Mouse (Mus musculus) kidney, postnatal 36 days (tissue): ENCODE measurements around the gene Efnb2.

Experiments
- DNase-seq, 2 experiments: peaks; one replicate each; pipeline ENCODE4 v3.0.0; 2021 to 2022; ENCODE audit warnings: mixed read lengths in 2 of 2

Efnb2 gene

DNA sequence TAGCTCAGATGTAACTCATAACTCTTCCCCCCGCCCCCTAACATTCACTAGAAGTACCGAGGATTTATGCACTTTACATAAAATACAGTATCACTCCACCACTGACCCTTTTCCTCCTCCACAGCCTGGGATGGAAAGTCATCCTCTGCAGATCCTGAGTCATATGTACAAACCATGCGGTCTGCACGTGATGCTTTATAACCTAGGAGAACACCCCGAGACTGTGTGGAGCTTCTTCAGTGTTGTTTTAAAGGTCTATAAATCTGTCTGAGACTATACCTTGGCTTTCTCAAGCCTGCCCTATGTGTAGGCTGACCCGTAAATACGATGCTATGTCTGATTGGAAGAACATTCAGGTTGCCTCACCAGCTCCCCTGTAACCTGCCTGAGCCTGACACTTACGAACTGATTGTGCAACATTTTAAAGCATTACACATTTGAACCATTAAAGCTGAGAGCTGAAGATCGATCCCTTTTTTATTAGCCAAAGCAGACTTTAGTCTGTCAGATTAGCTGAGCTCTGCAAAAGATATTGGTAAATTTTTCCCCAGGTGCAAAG is 92.7 kb downstream of the Efnb2 start:
- no peak for DNase-seq
